Mouse (Mus musculus) limb, embryonic 13.5 days (tissue): ENCODE measurements around the gene Fam78a. TPM values are rescaled to one million over a fixed set of nuclear protein-coding genes. Genes with fewer than 3 reads are reported as not detected.

Experiments used
- ATAC-seq: fragments of 200-750 bp; cut with Nextera tagmentation; 2 replicates; pipeline ENCODE4 v1.8.0; 2017; ENCODE audit warnings: low read depth, moderate number of reproducible peaks, moderate TSS enrichment; ENCODE audit not compliant: low FRiP score
- H3K27ac ChIP-seq: fragments of 300-500 bp; sonication (generic); 2 replicates; pipeline ENCODE4 v1.5.1; 2015; ENCODE audit warnings: inconsistent platforms, mild to moderate bottlenecking, moderate library complexity
- H3K27me3 ChIP-seq: fragments of 300-500 bp; sonication (generic); 2 replicates; pipeline ENCODE4 v1.6.1; 2015; ENCODE audit warnings: mild to moderate bottlenecking, inconsistent platforms
- H3K36me3 ChIP-seq: fragments of 300-500 bp; sonication (generic); 2 replicates; pipeline ENCODE4 v1.6.1; 2015; ENCODE audit warnings: inconsistent platforms, mild to moderate bottlenecking, moderate library complexity
- H3K4me1 ChIP-seq: fragments of 300-500 bp; sonication (generic); 2 replicates; pipeline ENCODE4 v1.6.1; 2015; ENCODE audit warnings: inconsistent platforms
- H3K4me2 ChIP-seq: fragments of 300-500 bp; sonication (generic); replicated peaks from 2 replicates; pipeline ENCODE4 v1.6.1; 2015; ENCODE audit warnings: inconsistent platforms, mild to moderate bottlenecking, moderate library complexity
- H3K4me3 ChIP-seq: fragments of 300-500 bp; sonication (generic); 2 replicates; pipeline ENCODE4 v1.5.1; 2015; ENCODE audit warnings: moderate library complexity, mild to moderate bottlenecking, inconsistent platforms
- H3K9ac ChIP-seq: fragments of 300-500 bp; sonication (generic); 2 replicates; pipeline ENCODE4 v1.6.1; 2015; ENCODE audit warnings: mild to moderate bottlenecking, inconsistent platforms
- H3K9me3 ChIP-seq: fragments of 300-500 bp; sonication (generic); 2 replicates; pipeline ENCODE4 v1.6.1; 2016; ENCODE audit warnings: inconsistent platforms
- WGBS: fragments of 180-500 bp; shearing (Covaris S2); methylation state at CpG from one replicate; pipeline ENCODE4 v1.1.7; 2015; 5-methylcytosine and 5-hydroxymethylcytosine counted together
- polyA plus RNA-seq: library from polyadenylated mRNA; unstranded; fragments of >200 nt; fragmentation: Nextera tagmentation; extraction: Ambion mirVana; gene quantifications from 2 replicates; pipeline ENCODE4 v1.2.1, GENCODE M21; 2015

The Fam78a gene
- polyA plus RNA-seq, 1 experiment from 2014 or later: 5.4 TPM

GRCm38 (mm10) chr2:32119802-32120750, 35.4 kb upstream of the Fam78a start:
- 0 out of 2 replicates have a peak, but pooled peaks cover 4% of the 10 kb centered on the region for H3K4me1 ChIP-seq
- H3K4me3 ChIP-seq: no peak overlapping the region
- H3K9me3 ChIP-seq: no peaks in the 10 kb centered on the region
- no peak overlapping the region for H3K9ac ChIP-seq
- ATAC-seq: no peak
- no peak overlapping the region for H3K4me2 ChIP-seq
- no peaks in the 10 kb centered on the region for H3K36me3 ChIP-seq
- no peak overlapping the region for H3K27ac ChIP-seq
- H3K27me3 ChIP-seq: no peaks in the 10 kb centered on the region
- WGBS: 89% methylated on average over 20 of the region's 20 CpGs

- Histone ChIP-seq H3K4me2 (no peak overlapping the region), H3K9ac (no peak overlapping the region), H3K4me1 (no peaks in the 10 kb centered on the region), H3K27me3 (no peaks in the 10 kb centered on the region), H3K9me3 (no peaks in the 10 kb centered on the region), H3K27ac (no peak overlapping the region), H3K4me3 (no peak overlapping the region), H3K36me3 (no peaks in the 10 kb centered on the region)
- no peak for ATAC-seq
- 88% methylated on average over 4 of the region's 4 CpGs for WGBS
Observed at GRCm38 (mm10) chr2:32115851-32116268, 31.2 kb upstream of the Fam78a start.

- Histone ChIP-seq H3K27me3 (no peaks in the 10 kb centered on the region), H3K9ac (no peak overlapping the region), H3K36me3 (no peaks in the 10 kb centered on the region), H3K4me2 (no peak overlapping the region), H3K4me3 (no peak overlapping the region), H3K27ac (no peak overlapping the region), H3K4me1 (no peaks in the 10 kb centered on the region), H3K9me3 (no peaks in the 10 kb centered on the region)
- WGBS: 71% methylated on average over 2 of the region's 2 CpGs
- no peak for ATAC-seq
Observed at GRCm38 (mm10) chr2:32112548-32112947, 27.9 kb upstream of the Fam78a start.

- 83% methylated on average over 1 of the region's 1 CpGs for WGBS
- Histone ChIP-seq H3K4me3 (no peak overlapping the region), H3K4me1 (no peaks in the 10 kb centered on the region), H3K36me3 (no peaks in the 10 kb centered on the region), H3K4me2 (no peak overlapping the region), H3K9me3 (no peaks in the 10 kb centered on the region), H3K27me3 (no peaks in the 10 kb centered on the region), H3K9ac (no peak overlapping the region), H3K27ac (no peak overlapping the region)
- no peak for ATAC-seq
Observed at GRCm38 (mm10) chr2:32111268-32111667, 26.6 kb upstream of the Fam78a start.

- Histone ChIP-seq H3K9me3 (no peaks in the 10 kb centered on the region), H3K27ac (no peak overlapping the region), H3K4me1 (no peaks in the 10 kb centered on the region; the same call in 1 of the 2 replicates), H3K36me3 (no peaks in the 10 kb centered on the region), H3K4me3 (no peak overlapping the region), H3K9ac (no peak overlapping the region), H3K27me3 (no peaks in the 10 kb centered on the region), H3K4me2 (no peak overlapping the region)
- ATAC-seq: no peak
- whole genome bisulfite sequencing: 81% methylated on average over 7 of the region's 7 CpGs
Observed at GRCm38 (mm10) chr2:32105930-32106329, 21.3 kb upstream of the Fam78a start.

GRCm38 (mm10) chr2:32105117-32105913, 20.7 kb upstream of the Fam78a start:
- H3K4me2 ChIP-seq: no peak overlapping the region
- H3K27me3 ChIP-seq: no peaks in the 10 kb centered on the region
- H3K9me3 ChIP-seq: no peaks in the 10 kb centered on the region
- no peaks in the 10 kb centered on the region for H3K36me3 ChIP-seq
- 78% methylated on average over 16 of the region's 16 CpGs for WGBS
- H3K27ac ChIP-seq: no peak overlapping the region
- no peaks in the 10 kb centered on the region; the same call in 1 of the 2 replicates for H3K4me1 ChIP-seq
- H3K9ac ChIP-seq: no peak overlapping the region
- H3K4me3 ChIP-seq: no peak overlapping the region
- ATAC-seq: no peak

- H3K4me2 ChIP-seq: no peak overlapping the region
- H3K4me3 ChIP-seq: no peak overlapping the region
- H3K9ac ChIP-seq: no peak overlapping the region
- H3K27me3 ChIP-seq: no peaks in the 10 kb centered on the region
- WGBS: 79% methylated on average over 7 of the region's 7 CpGs
- H3K27ac ChIP-seq: no peak overlapping the region
- no peak for ATAC-seq
- no peaks in the 10 kb centered on the region for H3K9me3 ChIP-seq
- H3K4me1 ChIP-seq: no peaks in the 10 kb centered on the region; the same call in 1 of the 2 replicates
- no peaks in the 10 kb centered on the region for H3K36me3 ChIP-seq
Observed at GRCm38 (mm10) chr2:32104122-32104521, 19.5 kb upstream of the Fam78a start.

GRCm38 (mm10) chr2:32103557-32103956, 18.9 kb upstream of the Fam78a start:
- Histone ChIP-seq H3K9me3 (no peaks in the 10 kb centered on the region), H3K27ac (no peak overlapping the region), H3K4me1 (no peaks in the 10 kb centered on the region; the same call in 1 of the 2 replicates), H3K36me3 (no peaks in the 10 kb centered on the region), H3K4me3 (no peak overlapping the region), H3K9ac (no peak overlapping the region), H3K4me2 (0 out of 2 replicates have a peak overlapping the region, but pooled peaks have one; percentile 9), H3K27me3 (no peaks in the 10 kb centered on the region)
- WGBS: 72% methylated on average over 7 of the region's 7 CpGs
- no peak for ATAC-seq

- no peaks in the 10 kb centered on the region for H3K9me3 ChIP-seq
- no peak overlapping the region for H3K9ac ChIP-seq
- no peak overlapping the region for H3K27ac ChIP-seq
- ATAC-seq: no peak
- H3K36me3 ChIP-seq: no peaks in the 10 kb centered on the region
- no peaks in the 10 kb centered on the region for H3K27me3 ChIP-seq
- no peaks in the 10 kb centered on the region; the same call in 1 of the 2 replicates for H3K4me1 ChIP-seq
- 0 out of 2 replicates have a peak overlapping the region, but pooled peaks have one; percentile 9 for H3K4me2 ChIP-seq
- H3K4me3 ChIP-seq: no peak overlapping the region
- 47% methylated on average over 5 of the region's 5 CpGs for WGBS
Observed at GRCm38 (mm10) chr2:32102944-32103343, 18.3 kb upstream of the Fam78a start.

GRCm38 (mm10) chr2:32096122-32096420, 11.4 kb upstream of the Fam78a start:
- ATAC-seq: no peak
- Histone ChIP-seq H3K4me2 (peak overlapping the region; percentile 64), H3K27me3 (no peaks in the 10 kb centered on the region), H3K9me3 (no peaks in the 10 kb centered on the region), H3K4me1 (peaks cover 8% of the 10 kb centered on the region), H3K36me3 (no peaks in the 10 kb centered on the region), H3K9ac (peak overlapping the region; percentile 70), H3K27ac (no peak overlapping the region), H3K4me3 (peak overlapping the region; percentile 40)
- WGBS: 78% methylated on average over 10 of the region's 10 CpGs

- Histone ChIP-seq H3K4me3 (peak within 1 kb of the TSS; percentile 40), H3K9ac (peak within 1 kb of the TSS; percentile 70), H3K9me3 (no peaks in the 10 kb centered on the region), H3K36me3 (no peaks in the 10 kb centered on the region), H3K4me1 (peaks cover 8% of the 10 kb centered on the region), H3K27me3 (no peaks in the 10 kb centered on the region), H3K27ac (peak within 1 kb of the TSS; percentile 16; the same call in 1 of the 2 replicates), H3K4me2 (peak within 1 kb of the TSS; percentile 64)
- ATAC-seq: peak; percentile 85
- 58% methylated on average over 22 of the region's 22 CpGs for WGBS
Observed at GRCm38 (mm10) chr2:32095351-32096121, 10.9 kb upstream of the Fam78a start, which contains the start of gene Plpp7. Gene Plpp7 (plus strand): TSS chr2:32095528.
